Mouse (Mus musculus): ENCODE measurements around the gene Lmod2. TPM values are rescaled to one million over a fixed set of nuclear protein-coding genes. Genes with fewer than 3 reads are reported as not detected.

Gene Lmod2
- total and polyA plus RNA-seq, 2 experiments from 2014 or later = not detected

DNA sequence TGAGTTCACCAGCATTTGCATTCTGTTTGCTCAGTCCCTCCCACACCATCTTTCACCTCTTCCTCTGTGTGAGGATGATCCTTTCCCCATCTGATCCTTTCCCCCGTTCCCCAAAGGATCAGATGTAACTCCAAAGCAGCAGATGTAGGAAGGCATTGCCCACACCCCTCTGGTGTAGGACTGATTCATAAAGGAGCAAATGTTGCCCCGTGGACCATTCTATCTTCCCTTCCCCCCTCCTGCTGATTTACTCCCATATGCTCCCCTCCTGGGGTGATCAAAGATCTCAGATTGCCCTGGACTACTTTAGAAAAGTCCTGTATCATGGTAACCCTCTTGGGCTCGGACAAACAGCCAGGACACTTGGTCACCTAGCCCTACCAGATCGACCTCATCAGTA is 3.2 kb downstream of the Lmod2 start:
- 68% methylated on average over 4 of the region's 4 CpGs for WGBS
- ATAC-seq (no peak), DNase-seq (ENCODE audit: low spot score) (no peak)
- no peak overlapping the region for H3K9ac ChIP-seq (replicated peaks; ENCODE audit: low read length)
- no peak overlapping the region for H3K4me3 ChIP-seq (ENCODE audit: low read length)
- no peaks in the 10 kb centered on the region for H3K4me1 ChIP-seq (ENCODE audit: insufficient read depth, low read length)
- H3K4me2 ChIP-seq (ENCODE audit: low read depth, low read length) = no peak overlapping the region
- no peak overlapping the region for H3K27ac ChIP-seq
- H3K36me3 ChIP-seq (ENCODE audit: insufficient read depth, low read length) = no peaks in the 10 kb centered on the region
- no peaks in the 10 kb centered on the region for H3K27me3 ChIP-seq (ENCODE audit: insufficient read depth, low read length)
- no peaks in the 10 kb centered on the region for H3K9me3 ChIP-seq (ENCODE audit: low read length)
- no peak for TF ChIP-seq CTCF (IDR thresholded peaks at IDR 0.05; ENCODE audit: low read depth)

DNA sequence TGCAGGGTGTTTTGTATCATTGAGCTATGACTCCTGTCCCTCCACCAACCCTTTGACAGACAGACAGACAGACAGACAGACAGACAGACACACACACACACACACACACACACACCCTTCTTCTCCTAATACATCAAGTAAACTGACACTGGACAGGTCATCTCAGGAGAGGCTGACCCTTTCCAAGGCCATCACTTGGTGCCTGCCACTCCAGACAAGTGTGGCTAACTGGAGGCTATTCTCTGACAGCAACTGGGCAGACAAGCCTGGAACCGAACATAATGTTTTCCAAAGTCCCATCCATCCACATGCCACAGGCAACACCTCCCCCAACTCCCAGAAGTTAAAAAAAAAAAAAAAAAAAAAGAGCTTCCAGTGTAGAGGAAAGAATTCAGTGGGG is 4.1 kb downstream of the Lmod2 start:
- H3K36me3 ChIP-seq (ENCODE audit: insufficient read depth, low read length) = no peaks in the 10 kb centered on the region
- H3K4me1 ChIP-seq (ENCODE audit: insufficient read depth, low read length) = no peaks in the 10 kb centered on the region
- no peak overlapping the region for H3K9ac ChIP-seq (replicated peaks; ENCODE audit: low read length)
- no peak for DNase-seq (ENCODE audit: low spot score)
- H3K9me3 ChIP-seq (ENCODE audit: low read length) = no peaks in the 10 kb centered on the region
- no peak for ATAC-seq
- H3K27ac ChIP-seq = no peak overlapping the region
- WGBS = 34% methylated on average over 1 of the region's 1 CpGs
- H3K27me3 ChIP-seq (ENCODE audit: insufficient read depth, low read length) = no peaks in the 10 kb centered on the region
- no peak overlapping the region for H3K4me2 ChIP-seq (ENCODE audit: low read depth, low read length)
- TF ChIP-seq CTCF (IDR thresholded peaks at IDR 0.05; ENCODE audit: low read depth) = no peak
- no peak overlapping the region for H3K4me3 ChIP-seq (ENCODE audit: low read length)

DNA sequence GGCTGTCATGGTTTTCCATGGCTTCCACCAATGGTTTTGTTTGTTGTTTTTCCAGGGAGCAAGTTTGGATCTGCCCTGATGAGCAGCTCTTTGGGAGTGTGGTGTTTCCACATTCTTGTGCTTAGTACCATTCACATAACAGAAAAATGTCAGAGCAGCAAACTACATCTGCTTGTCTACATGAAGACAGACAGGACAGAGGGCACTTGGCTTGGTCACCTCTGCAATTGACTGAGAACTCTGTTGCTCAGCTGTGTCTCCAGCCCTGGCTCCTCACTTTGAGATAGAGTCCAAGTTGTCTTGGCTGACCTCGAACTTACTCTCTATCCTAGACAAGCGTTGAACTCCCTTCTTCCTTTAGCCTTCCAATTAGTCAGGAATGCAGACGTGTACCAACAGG is 4.8 kb downstream of the Lmod2 start:
- DNase-seq (ENCODE audit: low spot score) = no peak
- TF ChIP-seq CTCF (IDR thresholded peaks at IDR 0.05; ENCODE audit: low read depth) = no peak
- Histone ChIP-seq H3K27ac (no peak overlapping the region), H3K27me3 (ENCODE audit: insufficient read depth, low read length) (no peaks in the 10 kb centered on the region), H3K4me2 (ENCODE audit: low read depth, low read length) (no peak overlapping the region), H3K9ac (replicated peaks; ENCODE audit: low read length) (no peak overlapping the region), H3K9me3 (ENCODE audit: low read length) (no peaks in the 10 kb centered on the region), H3K4me1 (ENCODE audit: insufficient read depth, low read length) (no peaks in the 10 kb centered on the region), H3K4me3 (ENCODE audit: low read length) (no peak overlapping the region), H3K36me3 (ENCODE audit: insufficient read depth, low read length) (no peaks in the 10 kb centered on the region)
- no peak for ATAC-seq
- WGBS = 79% methylated on average over 3 of the region's 3 CpGs

DNA sequence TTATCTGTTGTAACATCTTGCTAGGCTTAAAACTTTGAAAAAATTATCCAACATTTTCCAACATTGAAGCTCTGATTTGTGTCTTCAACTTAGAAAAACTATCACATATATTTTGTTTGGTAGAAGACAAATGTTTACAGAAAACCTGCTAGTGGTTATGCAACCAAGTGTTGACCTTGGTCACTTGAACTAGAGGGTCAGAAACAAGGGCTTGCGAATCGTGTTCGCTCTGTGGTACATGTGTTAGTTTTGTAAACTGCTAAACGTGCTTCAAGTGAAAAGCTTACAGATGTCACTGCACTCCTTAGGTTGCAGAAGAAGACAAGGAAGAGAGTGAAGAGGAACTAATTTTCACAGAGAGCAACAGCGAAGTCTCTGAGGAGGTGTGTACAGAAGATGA is 5.4 kb downstream of the Lmod2 start:
- TF ChIP-seq CTCF (IDR thresholded peaks at IDR 0.05; ENCODE audit: low read depth) = no peak

DNA sequence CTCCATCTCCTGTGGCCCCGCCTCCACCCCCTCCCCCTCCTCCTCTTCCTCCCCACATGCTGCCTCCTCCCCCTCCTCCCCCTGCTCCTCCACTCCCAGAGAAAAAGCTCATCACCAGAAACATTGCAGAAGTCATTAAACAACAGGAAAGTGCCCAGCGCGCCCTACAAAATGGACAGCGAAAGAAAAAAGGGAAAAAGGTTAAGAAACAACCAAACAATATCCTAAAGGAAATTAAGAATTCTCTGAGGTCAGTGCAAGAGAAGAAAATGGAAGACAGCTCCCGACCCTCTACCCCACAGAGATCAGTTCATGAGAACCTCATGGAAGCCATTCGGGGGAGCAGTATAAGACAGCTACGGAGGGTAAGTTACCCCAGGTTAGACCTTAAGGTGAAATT is 6.7 kb downstream of the Lmod2 start:
- Histone ChIP-seq H3K4me1 (ENCODE audit: insufficient read depth, low read length) (no peaks in the 10 kb centered on the region), H3K4me3 (ENCODE audit: low read length) (no peak overlapping the region), H3K27ac (no peak overlapping the region), H3K9ac (replicated peaks; ENCODE audit: low read length) (no peak overlapping the region), H3K36me3 (ENCODE audit: insufficient read depth, low read length) (no peaks in the 10 kb centered on the region), H3K4me2 (ENCODE audit: low read depth, low read length) (no peak overlapping the region), H3K27me3 (ENCODE audit: insufficient read depth, low read length) (no peaks in the 10 kb centered on the region), H3K9me3 (ENCODE audit: low read length) (no peaks in the 10 kb centered on the region)
- no peak for DNase-seq (ENCODE audit: low spot score)
- no peak for ATAC-seq
- TF ChIP-seq CTCF (IDR thresholded peaks at IDR 0.05; ENCODE audit: low read depth) = no peak
- WGBS = 92% methylated on average over 7 of the region's 7 CpGs

More for the DNA sequence above, 5.4 kb downstream of the Lmod2 start:
- Histone ChIP-seq H3K4me1 (ENCODE audit: insufficient read depth, low read length) (no peaks in the 10 kb centered on the region), H3K27me3 (ENCODE audit: insufficient read depth, low read length) (no peaks in the 10 kb centered on the region), H3K27ac (no peak overlapping the region), H3K9me3 (ENCODE audit: low read length) (no peaks in the 10 kb centered on the region), H3K4me3 (ENCODE audit: low read length) (no peak overlapping the region), H3K4me2 (ENCODE audit: low read depth, low read length) (no peak overlapping the region), H3K9ac (replicated peaks; ENCODE audit: low read length) (no peak overlapping the region), H3K36me3 (ENCODE audit: insufficient read depth, low read length) (no peaks in the 10 kb centered on the region)
- DNase-seq (ENCODE audit: low spot score) = no peak
- ATAC-seq = no peak
- 94% methylated on average over 5 of the region's 5 CpGs for WGBS

DNA sequence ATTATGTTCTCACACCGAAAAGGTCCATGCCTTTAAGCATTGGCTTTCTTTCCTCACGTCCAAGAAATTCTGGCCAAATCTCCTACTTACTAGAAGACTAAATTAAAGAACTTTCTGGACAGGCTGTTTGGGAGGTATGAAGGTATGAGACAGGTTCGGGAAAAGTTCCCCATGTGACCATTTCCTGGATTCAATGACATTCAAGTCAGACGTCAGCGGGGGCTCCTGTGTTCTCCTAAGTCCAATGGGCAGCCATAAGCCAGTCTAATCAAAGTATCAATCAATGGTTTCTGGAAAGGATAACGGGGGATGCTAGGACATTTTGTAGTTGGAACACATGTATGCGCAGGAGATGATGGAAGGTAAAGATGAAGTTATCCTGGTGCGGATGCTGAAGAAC is 8.1 kb downstream of the Lmod2 start:
- 93% methylated on average over 8 of the region's 8 CpGs for WGBS
- no peaks in the 10 kb centered on the region for H3K36me3 ChIP-seq (ENCODE audit: insufficient read depth, low read length)

DNA sequence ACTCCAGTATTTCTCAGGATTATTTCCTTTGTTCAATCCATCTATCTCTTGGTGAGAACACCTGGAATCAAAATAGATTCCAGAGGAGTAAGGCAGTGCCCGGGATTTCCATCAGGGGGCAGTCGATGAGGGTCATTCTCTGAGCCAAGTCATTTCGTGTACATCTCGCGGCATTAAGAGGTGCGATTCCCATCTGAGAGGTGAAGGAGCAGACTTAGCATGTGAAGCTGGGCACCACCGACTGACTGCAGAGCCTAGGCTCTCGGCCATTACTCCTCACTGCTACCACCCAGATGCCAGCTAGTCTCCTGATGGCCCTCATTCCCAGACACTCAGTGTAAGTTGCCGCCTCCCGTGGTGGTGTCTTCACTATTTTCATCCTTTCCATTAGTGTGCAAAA is 8.9 kb downstream of the Lmod2 start:
- H3K4me2 ChIP-seq (ENCODE audit: low read depth, low read length) = no peak overlapping the region
- WGBS = 80% methylated on average over 10 of the region's 10 CpGs

More for the DNA sequence above, 8.1 kb downstream of the Lmod2 start:
- Histone ChIP-seq H3K9me3 (ENCODE audit: low read length) (no peaks in the 10 kb centered on the region), H3K27me3 (ENCODE audit: insufficient read depth, low read length) (no peaks in the 10 kb centered on the region), H3K4me1 (ENCODE audit: insufficient read depth, low read length) (no peaks in the 10 kb centered on the region), H3K4me2 (ENCODE audit: low read depth, low read length) (no peak overlapping the region), H3K27ac (no peak overlapping the region), H3K9ac (replicated peaks; ENCODE audit: low read length) (no peak overlapping the region), H3K4me3 (ENCODE audit: low read length) (no peak overlapping the region)
- TF ChIP-seq CTCF (IDR thresholded peaks at IDR 0.05; ENCODE audit: low read depth) = no peak
- ATAC-seq = no peak
- DNase-seq (ENCODE audit: low spot score) = no peak

More for the DNA sequence above, 8.9 kb downstream of the Lmod2 start:
- H3K4me3 ChIP-seq (ENCODE audit: low read length) = no peak overlapping the region
- no peak for TF ChIP-seq CTCF (IDR thresholded peaks at IDR 0.05; ENCODE audit: low read depth)
- DNase-seq (ENCODE audit: low spot score) = no peak
- no peaks in the 10 kb centered on the region for H3K36me3 ChIP-seq (ENCODE audit: insufficient read depth, low read length)
- H3K9me3 ChIP-seq (ENCODE audit: low read length) = no peaks in the 10 kb centered on the region
- H3K4me1 ChIP-seq (ENCODE audit: insufficient read depth, low read length) = no peaks in the 10 kb centered on the region
- H3K27me3 ChIP-seq (ENCODE audit: insufficient read depth, low read length) = no peaks in the 10 kb centered on the region
- no peak overlapping the region for H3K9ac ChIP-seq (replicated peaks; ENCODE audit: low read length)
- no peak overlapping the region for H3K27ac ChIP-seq
- no peak for ATAC-seq

All from hindbrain, postnatal 0 days (tissue).